Mouse (Mus musculus): ENCODE measurements at regions not wholly inside any gene's neighbourhood (a gene's known extent, or its start where the extent isn't known, plus 50 kb on each side); places are given as distances from the start of the nearest gene placed in this dataset.

DNA sequence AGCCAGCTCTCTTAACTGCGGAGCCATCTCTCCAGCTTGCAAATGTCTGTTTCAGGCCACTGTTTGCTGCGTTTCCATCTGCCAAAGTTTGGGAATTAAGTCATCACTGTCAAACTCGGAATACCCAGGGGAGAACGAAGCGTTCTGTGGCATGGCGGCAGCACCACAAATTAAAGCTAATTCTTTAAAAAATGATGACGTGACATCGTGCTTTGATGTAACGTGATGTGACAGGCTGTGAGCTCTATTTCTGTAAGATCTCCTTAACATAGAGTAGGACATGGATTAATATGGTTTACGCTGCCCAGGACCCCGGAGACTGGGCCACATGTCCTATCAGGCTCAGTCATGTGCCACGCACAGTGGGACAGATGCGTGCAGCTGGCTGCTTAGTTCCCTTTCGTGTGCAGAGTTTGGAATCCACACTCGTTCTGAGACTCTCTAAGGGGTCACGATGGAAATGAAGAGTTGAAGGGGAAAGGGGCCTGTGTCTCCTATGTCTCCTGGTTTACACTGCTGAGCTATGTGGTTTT, 109.8 kb upstream of the Zfp64 start:
- TF ChIP-seq CTCF (IDR thresholded peaks at IDR 0.05; ENCODE audit: extremely low read depth, insufficient read length, insufficient replicate concordance, low read depth, low read length) (no peak), POLR2A (IDR thresholded peaks at IDR 0.05; ENCODE audit: low read depth, low read length) (no peak)

Measured in small intestine, adult 2 months (tissue).